Mouse (Mus musculus) ES-E14 (cell line): ENCODE results near the gene Krtap5-2.

ENCODE experiments used
- CHD2 ChIP-seq: IDR thresholded peaks from 2 replicates; pipeline ENCODE4 v1.6.1; 2014; ENCODE audit warnings: mild to moderate bottlenecking, low read depth, low read length, inconsistent platforms
- HCFC1 ChIP-seq: IDR thresholded peaks from 2 replicates; pipeline ENCODE4 v1.6.1; 2012; ENCODE audit warnings: low read length, inconsistent platforms, borderline replicate concordance; ENCODE audit not compliant: insufficient read depth
- ZC3H11A ChIP-seq: IDR thresholded peaks from 2 replicates; pipeline ENCODE4 v1.6.1; 2012; ENCODE audit warnings: low read depth, mild to moderate bottlenecking, inconsistent platforms, low read length, borderline replicate concordance

GRCm38 (mm10) chr7:142152191-142152590, 23.6 kb downstream of the Krtap5-2 start:
- TF ChIP-seq HCFC1, result no peak
- no peak for TF ChIP-seq CHD2
- TF ChIP-seq ZC3H11A, result no peak
